Mouse (Mus musculus) intestine, embryonic 14.5 days (tissue): Measurements from ENCODE around the gene Grap2. TPM values are rescaled to one million over a fixed set of nuclear protein-coding genes. Genes with fewer than 3 reads are reported as not detected.

ENCODE experiments used
- ATAC-seq: fragments of 200-750 bp; cut with Nextera tagmentation; replicated peaks from 2 replicates; pipeline ENCODE4 v1.8.0; 2017; ENCODE audit warnings: low read depth, moderate number of reproducible peaks, moderate TSS enrichment, moderate library complexity; ENCODE audit not compliant: low FRiP score, low TSS enrichment
- DNase-seq: peaks from one replicate; pipeline ENCODE4 v3.0.0-alpha.2; 2018; ENCODE audit warnings: low spot score
- H3K27ac ChIP-seq: fragments of 300-500 bp; sonication (generic); 2 replicates; pipeline ENCODE4 v1.5.1; 2014; ENCODE audit warnings: low read depth, mild to moderate bottlenecking, control low read depth
- H3K27me3 ChIP-seq: fragments of 300-500 bp; sonication (generic); replicated peaks from 2 replicates; pipeline ENCODE4 v1.6.1; 2014; ENCODE audit warnings: low read length, control low read depth; ENCODE audit not compliant: control insufficient read depth, insufficient read depth
- H3K36me3 ChIP-seq: fragments of 300-500 bp; sonication (generic); 2 replicates; pipeline ENCODE4 v1.6.1; 2014; ENCODE audit warnings: low read length, control low read depth; ENCODE audit not compliant: control insufficient read depth, insufficient read depth
- H3K4me1 ChIP-seq: fragments of 300-500 bp; sonication (generic); replicated peaks from 2 replicates; pipeline ENCODE4 v1.6.1; 2014; ENCODE audit warnings: low read length, control low read depth, mixed read lengths; ENCODE audit not compliant: control insufficient read depth, insufficient read depth
- H3K4me2 ChIP-seq: fragments of 300-500 bp; sonication (generic); 2 replicates; pipeline ENCODE4 v1.6.1; 2014; ENCODE audit warnings: low read length
- H3K4me3 ChIP-seq: fragments of 300-500 bp; sonication (generic); 2 replicates; pipeline ENCODE4 v1.5.1; 2014; ENCODE audit warnings: low read depth, low read length, control low read depth, mixed read lengths
- H3K9ac ChIP-seq: fragments of 300-500 bp; sonication (generic); 2 replicates; pipeline ENCODE4 v1.6.1; 2014; ENCODE audit warnings: mild to moderate bottlenecking, low read length
- H3K9me3 ChIP-seq: fragments of 300-500 bp; sonication (generic); 2 replicates; pipeline ENCODE4 v1.6.1; 2016; ENCODE audit warnings: low read length, control low read depth; ENCODE audit not compliant: control insufficient read depth
- WGBS: fragments of 180-500 bp; shearing (Covaris S2); extraction: QIAGEN DNeasy Blood & Tissue Kit; methylation state at CpG from one replicate; pipeline ENCODE4 v1.1.7; 2014; 5-methylcytosine and 5-hydroxymethylcytosine counted together
- polyA plus RNA-seq: library from polyadenylated mRNA; unstranded; fragments of >200 nt; fragmentation: Nextera tagmentation; extraction: Ambion mirVana; gene quantifications from 2 replicates; pipeline ENCODE4 v1.2.1, GENCODE M21; 2014

Grap2 gene
- polyA plus RNA-seq, 1 experiment from 2014 or later, result 0.80 TPM

GRCm38 (mm10) chr15:80562446-80562845 is 9.9 kb upstream of the Grap2 start:
- WGBS, result 83% methylated on average over 3 of the region's 3 CpGs
- Histone ChIP-seq H3K27ac (no peak overlapping the region), H3K9me3 (no peaks in the 10 kb centered on the region), H3K9ac (no peak overlapping the region), H3K27me3 (no peaks in the 10 kb centered on the region), H3K4me2 (no peak overlapping the region), H3K36me3 (no peaks in the 10 kb centered on the region), H3K4me1 (no peaks in the 10 kb centered on the region), H3K4me3 (no peak overlapping the region)
- no peak for ATAC-seq
- no peak for DNase-seq

GRCm38 (mm10) chr15:80563634-80564208 is 8.7 kb upstream of the Grap2 start:
- Histone ChIP-seq H3K9me3 (no peaks in the 10 kb centered on the region), H3K4me2 (no peak overlapping the region), H3K9ac (no peak overlapping the region), H3K4me3 (no peak overlapping the region), H3K27me3 (no peaks in the 10 kb centered on the region), H3K4me1 (peaks cover 6% of the 10 kb centered on the region; the same call in 1 of the 2 replicates), H3K27ac (no peak overlapping the region), H3K36me3 (no peaks in the 10 kb centered on the region)
- DNase-seq (no peak), ATAC-seq (no peak)
- WGBS, result 87% methylated on average over 6 of the region's 6 CpGs

GRCm38 (mm10) chr15:80565106-80565665 is 7.2 kb upstream of the Grap2 start, which contains the start of gene Enthd1:
Enthd1 (minus strand) TSS chr15:80565156.
- H3K4me1 ChIP-seq, result peaks cover 6% of the 10 kb centered on the region; the same call in 1 of the 2 replicates
- no peaks in the 10 kb centered on the region for H3K9me3 ChIP-seq
- H3K27ac ChIP-seq, result no peak within 1 kb of the TSS
- DNase-seq (no peak), ATAC-seq (no peak)
- no peak within 1 kb of the TSS for H3K4me2 ChIP-seq
- no peaks in the 10 kb centered on the region for H3K27me3 ChIP-seq
- WGBS, result 87% methylated on average over 19 of the region's 19 CpGs
- no peaks in the 10 kb centered on the region for H3K36me3 ChIP-seq
- no peak within 1 kb of the TSS for H3K9ac ChIP-seq
- no peak within 1 kb of the TSS for H3K4me3 ChIP-seq

- WGBS, result 93% methylated on average over 6 of the region's 6 CpGs
- ATAC-seq, result no peak
These were observed 5.7 kb upstream of the Grap2 start for GRCm38 (mm10) chr15:80566696-80567095.

GRCm38 (mm10) chr15:80567139-80567538 is 5.3 kb upstream of the Grap2 start:
- Histone ChIP-seq H3K4me3 (no peak overlapping the region), H3K4me1 (peaks cover 6% of the 10 kb centered on the region; the same call in 1 of the 2 replicates), H3K9me3 (no peaks in the 10 kb centered on the region), H3K27me3 (no peaks in the 10 kb centered on the region), H3K4me2 (no peak overlapping the region), H3K27ac (no peak overlapping the region), H3K36me3 (no peaks in the 10 kb centered on the region), H3K9ac (no peak overlapping the region)
- DNase-seq (no peak), ATAC-seq (no peak)
- WGBS, result 82% methylated on average over 3 of the region's 3 CpGs

More at GRCm38 (mm10) chr15:80566696-80567095, 5.7 kb upstream of the Grap2 start:
- no peak overlapping the region for H3K9ac ChIP-seq
- H3K4me1 ChIP-seq, result peaks cover 6% of the 10 kb centered on the region; the same call in 1 of the 2 replicates
- DNase-seq, result no peak
- no peaks in the 10 kb centered on the region for H3K36me3 ChIP-seq
- no peak overlapping the region for H3K4me3 ChIP-seq
- no peaks in the 10 kb centered on the region for H3K9me3 ChIP-seq
- H3K4me2 ChIP-seq, result no peak overlapping the region
- no peak overlapping the region for H3K27ac ChIP-seq
- no peaks in the 10 kb centered on the region for H3K27me3 ChIP-seq

- no peaks in the 10 kb centered on the region for H3K9me3 ChIP-seq
- no peak overlapping the region for H3K27ac ChIP-seq
- DNase-seq (no peak), ATAC-seq (no peak)
- no peak overlapping the region for H3K9ac ChIP-seq
- no peak overlapping the region for H3K4me2 ChIP-seq
- no peaks in the 10 kb centered on the region for H3K27me3 ChIP-seq
- WGBS, result 58% methylated on average over 4 of the region's 4 CpGs
- no peaks in the 10 kb centered on the region for H3K36me3 ChIP-seq
- peaks cover 6% of the 10 kb centered on the region; the same call in 1 of the 2 replicates for H3K4me1 ChIP-seq
- no peak overlapping the region for H3K4me3 ChIP-seq
These were observed 4.7 kb upstream of the Grap2 start for GRCm38 (mm10) chr15:80567731-80568130.

- no peak for DNase-seq
- no peaks in the 10 kb centered on the region for H3K9me3 ChIP-seq
- no peak overlapping the region for H3K4me2 ChIP-seq
- H3K36me3 ChIP-seq, result no peaks in the 10 kb centered on the region
- ATAC-seq, result no peak
- no peak overlapping the region for H3K4me3 ChIP-seq
- H3K9ac ChIP-seq, result no peak overlapping the region
- no peak overlapping the region for H3K27ac ChIP-seq
- WGBS, result 75% methylated on average over 7 of the region's 7 CpGs
- peaks cover 6% of the 10 kb centered on the region; the same call in 1 of the 2 replicates for H3K4me1 ChIP-seq
- H3K27me3 ChIP-seq, result no peaks in the 10 kb centered on the region
These were observed 3.2 kb upstream of the Grap2 start for GRCm38 (mm10) chr15:80569205-80569604.

- H3K9ac ChIP-seq, result no peak overlapping the region
- H3K36me3 ChIP-seq, result no peaks in the 10 kb centered on the region
- 89% methylated on average over 1 of the region's 1 CpGs for WGBS
- H3K9me3 ChIP-seq, result no peaks in the 10 kb centered on the region
- H3K4me3 ChIP-seq, result no peak overlapping the region
- H3K4me1 ChIP-seq, result peaks cover 6% of the 10 kb centered on the region; the same call in 1 of the 2 replicates
- no peak overlapping the region for H3K27ac ChIP-seq
- H3K27me3 ChIP-seq, result no peaks in the 10 kb centered on the region
- no peak overlapping the region for H3K4me2 ChIP-seq
- ATAC-seq, result no peak
- DNase-seq, result no peak
These were observed 2.2 kb upstream of the Grap2 start for GRCm38 (mm10) chr15:80570226-80570625.

GRCm38 (mm10) chr15:80571611-80572010 is 783 bp upstream of the Grap2 start:
- Histone ChIP-seq H3K4me3 (no peak overlapping the region), H3K4me1 (peaks cover 6% of the 10 kb centered on the region; the same call in 1 of the 2 replicates), H3K4me2 (no peak overlapping the region), H3K27ac (no peak overlapping the region), H3K9me3 (no peaks in the 10 kb centered on the region), H3K36me3 (no peaks in the 10 kb centered on the region), H3K27me3 (peaks cover 2% of the 10 kb centered on the region), H3K9ac (no peak overlapping the region)
- WGBS, result 68% methylated on average over 7 of the region's 7 CpGs
- DNase-seq, result no peak
- no peak for ATAC-seq
